Mouse (Mus musculus) ES-Bruce4 (cell line): ENCODE measurements around the gene Traf7.

ENCODE experiments used
- CTCF ChIP-seq: IDR thresholded peaks from one replicate; pipeline ENCODE4 v1.8.1; 2011; ENCODE audit warnings: low read depth, low read length
- POLR2A ChIP-seq: IDR thresholded peaks from one replicate; pipeline ENCODE4 v1.8.1; 2011; ENCODE audit warnings: low read length; ENCODE audit not compliant: insufficient read depth

DNA sequence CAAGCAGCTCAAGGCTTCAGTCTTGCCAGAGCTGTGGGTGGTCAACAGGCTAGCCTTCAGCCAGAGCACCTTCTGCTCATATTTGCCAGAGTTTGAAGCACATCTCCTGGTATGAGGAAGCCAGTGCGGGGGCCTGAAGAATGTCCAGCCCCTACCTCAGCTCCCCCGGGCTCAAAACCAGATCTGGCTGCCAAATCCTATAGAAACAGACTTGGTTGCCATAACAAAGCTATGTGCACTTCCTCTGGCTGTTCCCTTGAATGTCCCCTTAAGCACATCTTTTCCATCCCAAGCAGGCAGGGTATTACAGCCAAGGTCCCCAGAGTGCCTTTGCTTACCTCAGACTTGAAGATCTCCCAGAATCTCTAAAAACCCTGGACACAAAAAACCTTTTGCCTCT, 3.0 kb downstream of the Traf7 start:
- TF ChIP-seq CTCF (no peak), POLR2A (no peak)
